Mouse (Mus musculus): ENCODE results near the gene Cipc. TPM values are rescaled to one million over a fixed set of nuclear protein-coding genes. Genes with fewer than 3 reads are reported as not detected.

Cipc gene
- polyA plus RNA-seq (2016; fragmentation: Nextera tagmentation; extraction: Ambion mirVana) = 41.5 and 43.0 TPM in 2 replicates

- peak within 1 kb of the TSS; percentile 67 for H3K4me3 ChIP-seq
- WGBS = under 1% methylated on average over 64 of the region's 64 CpGs
- no peaks in the 10 kb centered on the region for H3K36me3 ChIP-seq
- peak within 1 kb of the TSS; percentile 91 for H3K4me2 ChIP-seq (replicated peaks)
- peak; percentile 97 for ATAC-seq (ENCODE audit: low FRiP score, low read depth)
- H3K4me1 ChIP-seq = peaks cover 37% of the 10 kb centered on the region
- peak within 1 kb of the TSS; percentile 96 for H3K27ac ChIP-seq
- no peaks in the 10 kb centered on the region for H3K27me3 ChIP-seq (replicated peaks)
- H3K9ac ChIP-seq = peak within 1 kb of the TSS; percentile 89
- H3K9me3 ChIP-seq = no peaks in the 10 kb centered on the region
Measured at GRCm38 (mm10) chr12:86946862-86947574, at the start of gene Cipc. Gene Cipc, plus strand, starts transcription at chr12:86947043.

GRCm38 (mm10) chr12:86897769-86898273, 49.0 kb upstream of the Cipc start:
- no peaks in the 10 kb centered on the region for H3K9me3 ChIP-seq

GRCm38 (mm10) chr12:86898448-86898847, 48.4 kb upstream of the Cipc start:
- Histone ChIP-seq H3K4me1 (peaks cover 51% of the 10 kb centered on the region), H3K27me3 (replicated peaks) (no peaks in the 10 kb centered on the region; the same call in 1 of the 2 replicates), H3K27ac (no peak overlapping the region), H3K4me2 (replicated peaks) (no peak overlapping the region), H3K9me3 (no peaks in the 10 kb centered on the region), H3K4me3 (no peak overlapping the region), H3K36me3 (no peaks in the 10 kb centered on the region), H3K9ac (no peak overlapping the region)
- ATAC-seq (ENCODE audit: low FRiP score, low read depth) = no peak
- 64% methylated on average over 3 of the region's 3 CpGs for WGBS

More at GRCm38 (mm10) chr12:86897769-86898273, 49.0 kb upstream of the Cipc start:
- no peak for ATAC-seq (ENCODE audit: low FRiP score, low read depth)
- Histone ChIP-seq H3K9ac (peak overlapping the region; percentile 23; the same call in 1 of the 2 replicates), H3K27ac (peak overlapping the region; percentile 58; the same call in 1 of the 2 replicates), H3K4me2 (replicated peaks) (peak overlapping the region; percentile 59), H3K27me3 (replicated peaks) (no peaks in the 10 kb centered on the region; the same call in 1 of the 2 replicates), H3K4me3 (no peak overlapping the region), H3K36me3 (no peaks in the 10 kb centered on the region), H3K4me1 (peaks cover 58% of the 10 kb centered on the region)
- 58% methylated on average over 7 of the region's 7 CpGs for whole genome bisulfite sequencing

GRCm38 (mm10) chr12:86899461-86900179, 47.2 kb upstream of the Cipc start:
- Histone ChIP-seq H3K4me3 (no peak overlapping the region), H3K4me2 (replicated peaks) (no peak overlapping the region), H3K36me3 (no peaks in the 10 kb centered on the region), H3K9ac (no peak overlapping the region), H3K4me1 (peaks cover 47% of the 10 kb centered on the region), H3K9me3 (no peaks in the 10 kb centered on the region), H3K27ac (peak overlapping the region; percentile 15; the same call in 1 of the 2 replicates), H3K27me3 (replicated peaks) (peaks cover 7% of the 10 kb centered on the region; the same call in 1 of the 2 replicates)
- no peak for ATAC-seq (ENCODE audit: low FRiP score, low read depth)
- 65% methylated on average over 11 of the region's 11 CpGs for WGBS

GRCm38 (mm10) chr12:86903828-86904806, 42.7 kb upstream of the Cipc start:
- 84% methylated on average over 11 of the region's 11 CpGs for WGBS
- no peak for ATAC-seq (ENCODE audit: low FRiP score, low read depth)
- Histone ChIP-seq H3K36me3 (no peaks in the 10 kb centered on the region), H3K27me3 (replicated peaks) (peaks cover 32% of the 10 kb centered on the region), H3K4me2 (replicated peaks) (no peak overlapping the region), H3K27ac (no peak overlapping the region), H3K9ac (no peak overlapping the region), H3K4me3 (no peak overlapping the region), H3K9me3 (no peaks in the 10 kb centered on the region), H3K4me1 (peaks cover 19% of the 10 kb centered on the region; the same call in 1 of the 2 replicates)

- Histone ChIP-seq H3K36me3 (no peaks in the 10 kb centered on the region), H3K4me3 (no peak overlapping the region), H3K27me3 (replicated peaks) (peaks cover 43% of the 10 kb centered on the region), H3K4me1 (peaks cover 22% of the 10 kb centered on the region; the same call in 1 of the 2 replicates), H3K9me3 (no peaks in the 10 kb centered on the region), H3K4me2 (replicated peaks) (no peak overlapping the region), H3K27ac (no peak overlapping the region), H3K9ac (no peak overlapping the region)
- WGBS = 13% methylated on average over 4 of the region's 4 CpGs
- no peak for ATAC-seq (ENCODE audit: low FRiP score, low read depth)
Measured at GRCm38 (mm10) chr12:86905203-86905602, 41.6 kb upstream of the Cipc start.

- ATAC-seq (ENCODE audit: low FRiP score, low read depth) = peak; percentile 23
- H3K9me3 ChIP-seq = no peaks in the 10 kb centered on the region
Measured at GRCm38 (mm10) chr12:86905876-86906275, 41.0 kb upstream of the Cipc start.

GRCm38 (mm10) chr12:86906395-86906794, 40.4 kb upstream of the Cipc start:
- Histone ChIP-seq H3K36me3 (no peaks in the 10 kb centered on the region), H3K4me3 (no peak overlapping the region), H3K4me2 (replicated peaks) (no peak overlapping the region), H3K9ac (no peak overlapping the region), H3K27ac (no peak overlapping the region), H3K27me3 (replicated peaks) (peaks cover 47% of the 10 kb centered on the region), H3K9me3 (no peaks in the 10 kb centered on the region), H3K4me1 (peaks cover 25% of the 10 kb centered on the region)
- peak; percentile 60 for ATAC-seq (ENCODE audit: low FRiP score, low read depth)
- 4% methylated on average over 15 of the region's 15 CpGs for WGBS

More at GRCm38 (mm10) chr12:86905876-86906275, 41.0 kb upstream of the Cipc start:
- WGBS = 63% methylated on average over 7 of the region's 7 CpGs
- peaks cover 22% of the 10 kb centered on the region; the same call in 1 of the 2 replicates for H3K4me1 ChIP-seq
- H3K27ac ChIP-seq = no peak overlapping the region
- H3K27me3 ChIP-seq (replicated peaks) = peaks cover 47% of the 10 kb centered on the region
- no peak overlapping the region for H3K9ac ChIP-seq
- no peak overlapping the region for H3K4me3 ChIP-seq
- no peak overlapping the region for H3K4me2 ChIP-seq (replicated peaks)
- no peaks in the 10 kb centered on the region for H3K36me3 ChIP-seq

- Histone ChIP-seq H3K4me1 (peaks cover 26% of the 10 kb centered on the region), H3K27me3 (replicated peaks) (peaks cover 66% of the 10 kb centered on the region), H3K4me3 (no peak overlapping the region), H3K36me3 (no peaks in the 10 kb centered on the region), H3K9ac (no peak overlapping the region), H3K27ac (peak overlapping the region; percentile 70), H3K4me2 (replicated peaks) (peak overlapping the region; percentile 29), H3K9me3 (no peaks in the 10 kb centered on the region)
- 19% methylated on average over 10 of the region's 10 CpGs for WGBS
- peak; percentile 90 for ATAC-seq (ENCODE audit: low FRiP score, low read depth)
Measured at GRCm38 (mm10) chr12:86911482-86911931, 35.3 kb upstream of the Cipc start.

- H3K4me1 ChIP-seq = peaks cover 25% of the 10 kb centered on the region
- WGBS = 7% methylated on average over 22 of the region's 22 CpGs
- H3K4me2 ChIP-seq (replicated peaks) = peak overlapping the region; percentile 29
- peaks cover 62% of the 10 kb centered on the region for H3K27me3 ChIP-seq (replicated peaks)
- H3K4me3 ChIP-seq = no peak overlapping the region
- no peak for ATAC-seq (ENCODE audit: low FRiP score, low read depth)
- H3K9ac ChIP-seq = peak overlapping the region; percentile 1; the same call in 1 of the 2 replicates
- H3K27ac ChIP-seq = peak overlapping the region; percentile 70; the same call in 1 of the 2 replicates
- no peaks in the 10 kb centered on the region for H3K36me3 ChIP-seq
- H3K9me3 ChIP-seq = no peaks in the 10 kb centered on the region
Measured at GRCm38 (mm10) chr12:86912335-86913093, 34.3 kb upstream of the Cipc start.

GRCm38 (mm10) chr12:86914351-86914750, 32.5 kb upstream of the Cipc start:
- WGBS = 69% methylated on average over 2 of the region's 2 CpGs
- peaks cover 53% of the 10 kb centered on the region for H3K27me3 ChIP-seq (replicated peaks)
- H3K36me3 ChIP-seq = no peaks in the 10 kb centered on the region
- H3K4me1 ChIP-seq = peaks cover 36% of the 10 kb centered on the region
- H3K4me2 ChIP-seq (replicated peaks) = no peak overlapping the region
- no peak overlapping the region for H3K27ac ChIP-seq
- H3K4me3 ChIP-seq = no peak overlapping the region
- ATAC-seq (ENCODE audit: low FRiP score, low read depth) = no peak
- no peak overlapping the region for H3K9ac ChIP-seq
- H3K9me3 ChIP-seq = no peaks in the 10 kb centered on the region

Measured in neural tube, embryonic 12.5 days (tissue).